Mouse (Mus musculus) bone marrow macrophage, adult 2 months (primary cell): ENCODE data around the gene H2afy. TPM values are rescaled to one million over a fixed set of nuclear protein-coding genes. Genes with fewer than 3 reads are reported as not detected.

Experiments
- H3K27ac ChIP-seq: 2 replicates; pipeline ENCODE4 v1.5.1; 2012; ENCODE audit warnings: low read depth, low read length; ENCODE audit not compliant: insufficient read depth
- H3K4me1 ChIP-seq: 2 replicates; pipeline ENCODE4 v1.6.1; 2012; ENCODE audit warnings: low read length; ENCODE audit not compliant: control insufficient read depth, insufficient read depth
- H3K4me3 ChIP-seq: 2 replicates; pipeline ENCODE4 v1.5.1; 2012; ENCODE audit warnings: mild to moderate bottlenecking, low read length, moderate library complexity; ENCODE audit not compliant: insufficient read depth
- CTCF ChIP-seq: IDR thresholded peaks from 2 replicates; pipeline ENCODE4 v1.5.1; 2012; ENCODE audit warnings: low read depth, mild to moderate bottlenecking, low read length, moderate library complexity
- POLR2A ChIP-seq: IDR thresholded peaks from 2 replicates; pipeline ENCODE4 v1.6.1; 2012; ENCODE audit warnings: mild to moderate bottlenecking, low read depth, low read length, borderline replicate concordance
- polyA plus RNA-seq: library from polyadenylated mRNA; stranded (reverse); fragments of >200 nt; gene quantifications from 2 replicates; pipeline ENCODE4 v1.2.4, GENCODE M21; 2012; ENCODE audit not compliant: missing spikeins, insufficient read depth, insufficient read length

Gene H2afy
- 179 and 191 TPM in 2 replicates for polyA plus RNA-seq

DNA sequence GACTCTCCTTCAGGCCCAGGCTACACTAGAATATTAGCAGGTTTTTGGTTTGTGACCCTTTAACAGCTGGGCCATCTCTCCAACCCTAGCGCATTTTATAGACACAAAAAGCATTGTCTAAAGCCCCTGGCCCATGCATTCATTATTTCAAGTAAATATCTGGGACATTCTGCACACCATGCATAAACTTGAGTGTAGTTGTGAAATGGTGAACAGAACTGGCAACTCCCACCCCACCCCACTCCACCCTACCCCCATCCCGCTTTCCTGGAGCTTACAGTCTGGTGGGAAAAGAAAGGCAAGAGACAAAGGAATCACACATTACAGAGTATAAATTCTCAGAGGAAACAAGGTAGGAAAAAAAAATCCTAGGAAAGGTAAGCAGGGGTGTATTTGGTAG lies at the start of gene H2afy:
TSS of gene H2afy (minus strand) at position 162 of the 400 bp plus-strand sequence.
- Histone ChIP-seq H3K4me1 (peaks cover 29% of the 10 kb centered on the region), H3K4me3 (peak within 1 kb of the TSS; percentile 84), H3K27ac (peak within 1 kb of the TSS; percentile 43)
- TF ChIP-seq POLR2A (no peak), CTCF (no peak)

DNA sequence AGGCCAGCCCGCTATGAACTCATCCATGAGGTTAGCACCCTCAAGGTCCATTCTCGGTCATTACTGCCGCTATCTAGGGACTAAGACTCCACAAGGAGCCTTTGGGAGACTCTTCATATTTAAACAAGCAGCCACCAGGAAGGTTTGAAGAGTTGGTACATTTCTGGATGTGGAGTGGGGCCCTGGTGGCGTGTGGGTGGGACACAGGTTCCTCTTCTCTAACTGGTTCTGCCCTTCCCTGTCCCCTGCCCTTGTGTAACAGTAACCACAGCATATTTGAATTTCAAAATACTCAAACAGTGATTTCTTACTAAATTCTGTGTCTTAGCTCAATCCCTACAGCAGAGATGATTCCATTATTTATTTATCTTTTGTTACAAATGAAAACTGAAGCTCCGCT lies 47.5 kb upstream of the H2afy start:
- Histone ChIP-seq H3K27ac (peak overlapping the region; percentile 87), H3K4me1 (peaks cover 55% of the 10 kb centered on the region), H3K4me3 (peak overlapping the region; percentile 31)
- TF ChIP-seq CTCF = no peak
- TF ChIP-seq POLR2A = no peak

DNA sequence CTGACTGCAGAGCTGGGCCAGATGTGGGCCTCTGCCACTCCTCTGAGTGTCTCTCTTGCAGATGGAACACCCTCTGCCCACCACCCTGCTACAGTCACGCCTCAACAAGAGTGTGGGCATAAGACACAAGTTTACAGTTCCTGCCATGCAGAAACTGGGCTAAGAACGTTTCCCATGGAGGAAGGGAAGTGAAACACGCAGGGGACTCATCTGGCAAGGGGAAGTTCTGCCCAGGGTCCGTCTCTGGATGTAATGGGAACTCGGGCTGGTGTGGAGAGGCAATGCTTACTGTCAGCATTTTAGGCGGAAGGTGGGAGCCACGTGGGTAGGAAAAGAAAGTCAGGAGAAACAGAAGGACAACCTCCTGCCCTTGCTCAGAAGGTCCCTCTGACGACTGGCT lies 45.3 kb upstream of the H2afy start:
- Histone ChIP-seq H3K4me1 (peaks cover 63% of the 10 kb centered on the region), H3K4me3 (no peak overlapping the region), H3K27ac (peak overlapping the region; percentile 89)
- TF ChIP-seq CTCF (no peak), POLR2A (no peak)

DNA sequence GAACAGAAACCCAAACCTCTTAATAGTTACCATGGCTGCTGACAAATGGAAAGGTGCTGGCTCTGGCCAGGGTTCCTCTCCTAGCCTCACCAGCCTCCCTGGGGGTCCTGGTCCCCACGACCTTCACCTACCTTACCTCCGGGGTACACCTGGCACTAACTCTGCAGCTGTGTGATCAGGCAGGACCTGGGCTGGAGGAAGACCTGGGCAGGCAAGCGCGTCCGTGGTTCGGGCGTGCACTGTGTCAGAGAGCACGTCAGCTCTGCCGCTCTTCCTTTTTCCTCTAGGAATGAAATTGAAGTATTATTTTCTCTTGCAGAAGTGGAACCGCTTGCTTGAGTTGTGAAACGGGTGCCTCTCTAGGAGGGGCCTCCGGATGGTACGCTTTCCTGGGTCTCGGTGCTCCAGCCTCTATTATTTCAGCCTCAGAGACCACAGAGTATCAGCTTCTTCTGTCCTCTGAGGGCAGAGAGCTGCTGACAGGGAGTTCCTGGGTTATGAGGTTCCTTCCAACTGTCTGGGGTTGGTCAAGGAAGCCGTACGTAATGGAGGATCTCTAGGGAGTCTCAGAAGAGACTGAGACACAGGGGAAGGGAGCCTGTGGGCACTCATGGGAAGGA lies 42.4 kb upstream of the H2afy start, which contains the start of gene Tifab:
TSS of gene Tifab (minus strand) at position 470 of the 620 bp plus-strand sequence.
- peaks cover 61% of the 10 kb centered on the region for H3K4me1 ChIP-seq
- TF ChIP-seq CTCF (no peak), POLR2A (no peak)
- peak within 1 kb of the TSS; percentile 77 for H3K4me3 ChIP-seq
- peak within 1 kb of the TSS; percentile 93 for H3K27ac ChIP-seq

DNA sequence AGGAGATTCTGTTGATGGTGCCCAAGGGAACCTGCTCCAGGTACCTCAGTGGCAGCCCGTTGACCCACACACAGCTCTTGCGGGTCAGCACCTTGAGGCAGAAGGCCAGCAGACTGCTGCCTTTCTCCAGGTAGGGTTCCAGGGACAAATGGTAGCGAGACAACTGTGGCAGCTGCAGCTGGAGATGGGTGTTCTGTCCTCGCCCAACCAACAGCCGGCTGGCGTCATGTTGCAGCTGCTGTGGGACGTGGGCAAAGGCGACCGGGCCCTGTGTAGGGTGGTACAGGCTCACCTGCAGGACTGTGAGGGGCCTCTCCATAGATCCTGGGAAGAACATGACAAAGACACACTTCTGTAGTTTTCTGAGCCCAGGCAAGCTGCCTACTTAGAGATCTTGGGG lies 40.1 kb upstream of the H2afy start:
- Histone ChIP-seq H3K4me1 (peaks cover 64% of the 10 kb centered on the region), H3K27ac (no peak overlapping the region), H3K4me3 (no peak overlapping the region)
- no peak for TF ChIP-seq POLR2A
- TF ChIP-seq CTCF = no peak

DNA sequence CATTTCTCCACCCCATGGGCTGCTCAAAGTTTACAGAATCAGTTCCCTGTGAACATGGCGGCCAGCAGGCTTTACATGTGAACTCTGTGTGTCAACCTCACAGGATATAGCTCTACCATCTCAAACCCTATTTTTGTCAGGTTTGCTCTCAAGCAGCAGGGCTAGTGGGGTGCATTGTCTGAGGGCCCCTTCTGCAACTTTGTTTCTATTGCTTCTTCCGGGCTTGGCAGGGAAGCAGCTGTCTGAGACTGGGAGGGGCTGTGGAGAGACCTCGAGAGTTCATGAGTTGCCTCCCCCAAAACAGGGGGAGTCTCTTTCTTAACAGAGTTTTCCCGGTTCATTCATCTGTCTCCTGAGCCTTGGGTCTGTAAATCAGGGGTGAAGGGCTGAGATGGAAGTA lies 39.7 kb upstream of the H2afy start:
- Histone ChIP-seq H3K27ac (no peak overlapping the region), H3K4me1 (peaks cover 59% of the 10 kb centered on the region), H3K4me3 (no peak overlapping the region)
- TF ChIP-seq CTCF (no peak), POLR2A (no peak)

DNA sequence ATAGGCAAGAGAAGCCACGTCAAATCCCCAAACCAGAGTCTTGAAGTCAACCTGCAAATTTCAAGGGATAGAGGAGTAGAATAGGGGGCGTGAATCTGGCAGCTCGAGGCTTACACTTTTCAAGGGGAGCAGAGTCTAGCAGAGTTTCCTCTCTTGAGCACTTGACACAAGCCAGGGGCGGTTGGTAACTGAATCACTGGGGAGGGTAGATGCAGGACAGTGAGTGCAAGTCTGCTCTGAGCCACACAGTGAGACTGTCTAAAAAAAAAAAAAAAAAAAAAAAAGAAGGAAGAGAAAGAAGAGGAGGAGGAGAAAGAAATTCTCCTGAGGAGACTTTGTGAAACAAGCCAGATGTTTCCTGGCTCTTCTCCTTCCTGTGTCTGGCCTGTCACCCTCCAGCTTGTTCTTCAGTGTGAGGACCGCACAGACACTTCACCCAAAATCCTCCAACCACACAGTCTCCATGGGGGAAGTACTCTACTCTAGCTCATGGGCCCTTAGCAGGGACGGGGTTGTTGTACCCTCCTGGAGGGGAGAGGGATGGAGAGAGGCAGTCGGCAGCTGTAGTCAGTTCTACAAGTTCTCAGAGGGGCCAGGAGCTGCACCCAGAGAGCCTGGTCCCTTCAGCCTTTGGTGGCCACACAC lies 36.9 kb upstream of the H2afy start:
- H3K4me1 ChIP-seq = peaks cover 57% of the 10 kb centered on the region
- peak overlapping the region; percentile 84 for H3K27ac ChIP-seq
- no peak overlapping the region for H3K4me3 ChIP-seq
- no peak for TF ChIP-seq CTCF
- no peak for TF ChIP-seq POLR2A

DNA sequence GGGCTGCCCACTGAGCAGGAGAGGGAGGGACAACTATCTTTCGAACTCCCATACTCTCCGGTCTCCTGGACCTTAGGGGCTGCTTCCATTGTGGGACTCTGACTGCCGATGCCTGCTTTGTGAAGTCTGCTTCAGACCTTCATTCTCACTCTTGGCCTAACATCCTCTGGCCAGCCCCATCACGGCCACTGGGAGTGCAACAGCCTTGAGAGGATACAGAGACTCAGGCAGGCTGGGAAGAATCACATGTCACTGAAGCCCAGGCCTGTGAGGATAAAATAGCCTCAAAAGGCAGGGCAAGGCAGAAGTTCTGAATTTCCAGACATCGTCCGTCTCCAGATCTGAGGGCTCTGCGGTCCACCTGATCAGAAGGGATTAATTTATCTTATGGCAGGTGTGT lies 35.9 kb upstream of the H2afy start:
- H3K4me3 ChIP-seq = no peak overlapping the region
- peaks cover 53% of the 10 kb centered on the region for H3K4me1 ChIP-seq
- TF ChIP-seq CTCF (0 out of 2 replicates have a peak, but pooled peaks have one; percentile 3), POLR2A (no peak)
- H3K27ac ChIP-seq = peak overlapping the region; percentile 84

DNA sequence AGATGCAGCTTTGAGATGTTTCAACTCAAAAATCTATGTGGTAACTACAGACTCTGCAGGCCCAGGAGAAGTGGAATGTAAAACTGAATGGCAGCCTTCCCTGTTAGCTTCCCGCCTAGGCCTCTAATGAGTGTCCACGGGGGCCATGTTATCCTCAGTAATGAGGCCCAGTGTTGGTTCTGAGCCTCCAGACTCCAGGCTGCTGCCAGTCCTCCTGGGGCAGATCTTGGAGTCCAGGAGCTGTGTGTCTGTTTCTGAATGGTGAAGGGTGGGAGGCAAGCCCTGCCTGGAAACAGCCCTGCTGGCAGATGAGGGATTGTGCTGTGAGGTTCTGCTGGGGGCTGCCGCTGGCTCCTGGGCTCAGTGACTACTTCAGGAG lies 32.2 kb upstream of the H2afy start:
- peaks cover 40% of the 10 kb centered on the region for H3K4me1 ChIP-seq

DNA sequence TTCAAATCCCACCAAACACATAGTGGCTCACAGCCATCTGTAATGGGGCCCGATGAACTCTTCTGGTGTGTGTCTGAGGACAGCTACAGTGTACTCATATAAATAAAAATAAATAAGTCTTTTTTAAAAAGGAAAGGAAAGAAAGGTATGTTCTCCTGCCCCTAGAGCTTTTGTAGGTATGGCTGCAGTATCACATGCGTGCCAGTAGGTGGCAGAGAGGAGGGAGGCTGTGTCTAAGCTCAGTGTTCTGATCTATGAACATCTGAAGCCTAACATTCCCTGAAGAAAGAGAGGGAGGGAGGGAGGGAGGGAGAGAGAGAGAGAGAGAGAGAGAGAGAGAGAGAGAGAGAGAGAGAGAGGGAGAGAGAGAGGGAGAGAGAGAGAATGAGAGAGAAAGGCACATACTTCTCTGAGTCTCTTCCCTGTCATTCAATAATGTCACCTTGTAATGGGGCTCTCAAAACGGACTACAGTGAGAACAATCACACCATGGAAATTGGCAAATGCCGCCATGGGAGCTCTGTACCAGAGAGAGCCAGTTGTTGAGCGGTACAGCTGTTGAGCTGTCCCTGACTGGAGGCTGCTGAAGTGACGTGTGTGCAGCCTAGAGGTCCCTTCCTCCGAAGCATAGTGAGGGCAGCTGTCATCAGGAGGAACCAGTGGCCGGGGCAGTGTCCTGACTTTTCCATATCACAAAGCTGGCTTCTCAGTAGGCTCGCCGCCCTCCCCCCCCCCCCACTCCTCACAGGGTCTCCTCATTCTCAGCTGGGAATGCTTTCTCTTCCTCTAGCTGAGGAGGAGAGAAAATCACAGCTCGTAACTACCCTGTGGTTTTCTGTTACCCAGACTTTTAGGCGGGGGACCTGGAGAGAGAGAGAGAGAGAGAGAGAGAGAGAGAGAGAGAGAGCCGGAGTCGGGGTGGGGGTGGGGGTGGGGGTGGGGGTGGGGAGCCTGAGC lies 31.6 kb upstream of the H2afy start:
- Histone ChIP-seq H3K4me3 (no peak overlapping the region), H3K4me1 (peaks cover 39% of the 10 kb centered on the region), H3K27ac (no peak overlapping the region)
- no peak for TF ChIP-seq POLR2A
- peak; percentile 20; the same call in 1 of the 2 replicates for TF ChIP-seq CTCF

More for the DNA sequence above, 32.2 kb upstream of the H2afy start:
- no peak overlapping the region for H3K27ac ChIP-seq
- no peak for TF ChIP-seq POLR2A
- no peak for TF ChIP-seq CTCF
- H3K4me3 ChIP-seq = no peak overlapping the region
